Mouse (Mus musculus) urinary bladder, postnatal 25 days (tissue): ENCODE results near the gene Prpf18.
"Not testable (repeated sequence)": the region's sequence is repeated elsewhere in the genome, so short reads cannot be mapped to it uniquely, and the experiment has no call there.

Source experiments
- DNase-seq: peaks from one replicate; pipeline ENCODE4 v3.0.0; 2022; ENCODE audit warnings: low spot score

Prpf18 gene

GRCm38 (mm10) chr2:4651500-4652285 lies at the start of gene Prpf18:
Gene Prpf18, minus strand, starts transcription at chr2:4652113.
- DNase-seq: peak; percentile 85

- no peak for DNase-seq
Measured at GRCm38 (mm10) chr2:4679886-4680285, 28.0 kb upstream of the Prpf18 start.

GRCm38 (mm10) chr2:4671636-4672035 lies 19.7 kb upstream of the Prpf18 start:
- no peak for DNase-seq

- no peak for DNase-seq
Measured at GRCm38 (mm10) chr2:4669701-4670100, 17.8 kb upstream of the Prpf18 start.

GRCm38 (mm10) chr2:4668626-4669025 lies 16.7 kb upstream of the Prpf18 start:
- DNase-seq: no peak

- no peak for DNase-seq
Measured at GRCm38 (mm10) chr2:4660677-4661076, 8.8 kb upstream of the Prpf18 start.

GRCm38 (mm10) chr2:4649646-4650045 lies 2.3 kb downstream of the Prpf18 start:
- DNase-seq: no peak

- no peak for DNase-seq
Measured at GRCm38 (mm10) chr2:4648094-4648493, 3.8 kb downstream of the Prpf18 start.

GRCm38 (mm10) chr2:4645066-4645465 lies 6.8 kb downstream of the Prpf18 start:
- DNase-seq: no peak

- no peak for DNase-seq
Measured at GRCm38 (mm10) chr2:4638189-4638588, 13.7 kb downstream of the Prpf18 start.

GRCm38 (mm10) chr2:4636656-4637055 lies 15.3 kb downstream of the Prpf18 start:
- DNase-seq: no peak

- no peak for DNase-seq
Measured at GRCm38 (mm10) chr2:4635804-4636203, 16.1 kb downstream of the Prpf18 start.

GRCm38 (mm10) chr2:4630197-4630835 lies 21.6 kb downstream of the Prpf18 start:
- DNase-seq: no peak

GRCm38 (mm10) chr2:4629470-4629869 lies 22.4 kb downstream of the Prpf18 start:
- DNase-seq: no peak

- DNase-seq: no peak
Measured at GRCm38 (mm10) chr2:4628920-4629319, 23.0 kb downstream of the Prpf18 start.

- no peak for DNase-seq
Measured at GRCm38 (mm10) chr2:4626911-4627310, 25.0 kb downstream of the Prpf18 start.

- DNase-seq: no peak
Measured at GRCm38 (mm10) chr2:4621471-4621985, 30.4 kb downstream of the Prpf18 start.

GRCm38 (mm10) chr2:4620640-4621401 lies 31.1 kb downstream of the Prpf18 start:
- no peak for DNase-seq

- DNase-seq: no peak
Measured at GRCm38 (mm10) chr2:4619893-4620593, 31.9 kb downstream of the Prpf18 start.

GRCm38 (mm10) chr2:4619126-4619525 lies 32.8 kb downstream of the Prpf18 start:
- not testable (repeated sequence) for DNase-seq

GRCm38 (mm10) chr2:4616995-4617394 lies 34.9 kb downstream of the Prpf18 start:
- DNase-seq: no peak

- DNase-seq: no peak
Measured at GRCm38 (mm10) chr2:4615014-4615546, 36.8 kb downstream of the Prpf18 start.
